Mouse (Mus musculus) kidney, embryonic 15.5 days (tissue): ENCODE measurements around the gene Gpr45. TPM values are rescaled to one million over a fixed set of nuclear protein-coding genes. Genes with fewer than 3 reads are reported as not detected.

Source experiments
- ATAC-seq: fragments of 200-750 bp; cut with Nextera tagmentation; replicated peaks from 2 replicates; pipeline ENCODE4 v1.8.0; 2017; ENCODE audit warnings: moderate TSS enrichment; ENCODE audit not compliant: low FRiP score
- H3K27ac ChIP-seq: fragments of 300-500 bp; sonication (generic); 2 replicates; pipeline ENCODE4 v1.5.1; 2015; ENCODE audit warnings: mild to moderate bottlenecking, inconsistent platforms
- H3K27me3 ChIP-seq: fragments of 300-500 bp; sonication (generic); 2 replicates; pipeline ENCODE4 v1.6.1; 2015; ENCODE audit warnings: inconsistent platforms
- H3K36me3 ChIP-seq: fragments of 300-500 bp; sonication (generic); 2 replicates; pipeline ENCODE4 v1.6.1; 2015; ENCODE audit warnings: inconsistent platforms
- H3K4me1 ChIP-seq: fragments of 300-500 bp; sonication (generic); 2 replicates; pipeline ENCODE4 v1.6.1; 2015; ENCODE audit warnings: inconsistent platforms
- H3K4me2 ChIP-seq: fragments of 300-500 bp; sonication (generic); 2 replicates; pipeline ENCODE4 v1.6.1; 2015; ENCODE audit warnings: moderate library complexity, mild to moderate bottlenecking, inconsistent platforms
- H3K4me3 ChIP-seq: fragments of 300-500 bp; sonication (generic); replicated peaks from 2 replicates; pipeline ENCODE4 v1.5.1; 2015; ENCODE audit warnings: mild to moderate bottlenecking, inconsistent platforms
- H3K9ac ChIP-seq: fragments of 300-500 bp; sonication (generic); 2 replicates; pipeline ENCODE4 v1.6.1; 2015; ENCODE audit warnings: mild to moderate bottlenecking, inconsistent platforms
- H3K9me3 ChIP-seq: fragments of 300-500 bp; sonication (generic); replicated peaks from 2 replicates; pipeline ENCODE4 v1.6.1; 2016; ENCODE audit warnings: inconsistent platforms
- WGBS: fragments of 180-500 bp; shearing (Covaris S2); methylation state at CpG from one replicate; pipeline ENCODE4 v1.1.7; 2015; ENCODE audit warnings: mixed read lengths; 5-methylcytosine and 5-hydroxymethylcytosine counted together
- microRNA-seq: library from miRNA; unstranded; fragments of <30 nt; microRNA quantifications from one replicate; pipeline ENCODE4, GENCODE M21; 2016
- polyA plus RNA-seq: library from polyadenylated mRNA; unstranded; fragments of >200 nt; fragmentation: Nextera tagmentation; extraction: Ambion mirVana; gene quantifications from 2 replicates; pipeline ENCODE4 v1.2.1, GENCODE M21; 2015

Gpr45 gene
- polyA plus RNA-seq, 1 experiment from 2014 or later = 13.1 TPM

DNA sequence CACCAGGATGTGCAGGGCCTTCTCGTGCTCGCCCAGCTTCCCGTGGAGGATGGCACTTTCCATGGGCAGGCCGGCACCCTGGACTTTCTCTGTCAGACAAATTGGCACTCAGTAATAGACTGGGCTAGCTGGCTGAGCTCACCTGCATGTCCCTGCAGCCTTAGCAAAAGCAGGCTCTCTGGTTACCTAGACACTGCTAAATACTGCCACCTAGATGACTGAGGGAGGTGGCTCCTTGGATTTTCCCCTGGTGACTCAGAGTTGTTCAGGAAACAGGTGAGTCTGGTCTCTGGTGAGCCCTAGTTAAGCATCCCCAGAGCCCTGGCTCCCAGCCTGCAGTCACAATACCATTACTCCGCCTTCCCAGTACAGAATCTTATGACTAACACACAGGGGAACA, 99.2 kb downstream of the Gpr45 start:
- no peak for ATAC-seq
- Histone ChIP-seq H3K9me3 (no peaks in the 10 kb centered on the region), H3K4me3 (no peak overlapping the region), H3K27ac (no peak overlapping the region), H3K4me1 (peaks cover under 1% of the 10 kb centered on the region; the same call in 1 of the 2 replicates), H3K27me3 (no peaks in the 10 kb centered on the region), H3K4me2 (no peak overlapping the region), H3K36me3 (peaks cover 78% of the 10 kb centered on the region), H3K9ac (no peak overlapping the region)
- 92% methylated on average over 5 of the region's 5 CpGs for WGBS

DNA sequence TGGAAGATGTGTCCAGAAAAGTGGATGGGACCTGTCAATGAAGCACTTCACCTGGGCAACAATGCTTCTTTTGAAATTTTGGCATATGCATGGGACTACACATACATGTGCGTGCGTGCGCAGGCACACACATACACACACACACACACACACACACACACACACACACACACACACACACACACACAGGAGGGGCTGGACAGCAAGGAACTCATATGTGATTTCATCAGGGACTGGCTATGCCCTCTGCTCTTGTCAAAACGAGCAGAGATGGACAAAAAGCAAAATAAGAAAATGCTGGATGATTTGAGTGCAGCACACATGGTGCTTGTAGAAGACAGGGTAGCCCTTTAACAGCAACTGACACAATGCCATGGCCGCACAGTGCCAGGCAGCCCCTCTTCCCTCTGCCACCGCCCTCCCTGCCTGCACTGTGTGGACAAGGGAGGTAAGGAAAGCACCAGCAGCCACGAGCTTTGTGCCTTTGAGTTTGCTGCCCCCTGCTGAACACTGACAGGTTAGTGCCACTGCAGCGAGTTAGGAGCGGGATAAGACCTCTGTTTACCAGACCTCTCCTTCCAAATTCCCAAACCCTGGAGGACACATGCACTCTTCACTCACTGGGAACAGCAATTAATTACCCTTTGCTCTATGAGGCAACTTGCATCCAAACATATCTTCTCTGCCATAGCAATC, 113.1 kb downstream of the Gpr45 start:
- peak; percentile 85 for ATAC-seq
- WGBS = 52% methylated on average over 9 of the region's 9 CpGs
- Histone ChIP-seq H3K36me3 (peaks cover 52% of the 10 kb centered on the region), H3K4me2 (no peak overlapping the region), H3K4me1 (no peaks in the 10 kb centered on the region), H3K9ac (no peak overlapping the region), H3K27me3 (no peaks in the 10 kb centered on the region), H3K9me3 (no peaks in the 10 kb centered on the region), H3K27ac (no peak overlapping the region), H3K4me3 (no peak overlapping the region)

DNA sequence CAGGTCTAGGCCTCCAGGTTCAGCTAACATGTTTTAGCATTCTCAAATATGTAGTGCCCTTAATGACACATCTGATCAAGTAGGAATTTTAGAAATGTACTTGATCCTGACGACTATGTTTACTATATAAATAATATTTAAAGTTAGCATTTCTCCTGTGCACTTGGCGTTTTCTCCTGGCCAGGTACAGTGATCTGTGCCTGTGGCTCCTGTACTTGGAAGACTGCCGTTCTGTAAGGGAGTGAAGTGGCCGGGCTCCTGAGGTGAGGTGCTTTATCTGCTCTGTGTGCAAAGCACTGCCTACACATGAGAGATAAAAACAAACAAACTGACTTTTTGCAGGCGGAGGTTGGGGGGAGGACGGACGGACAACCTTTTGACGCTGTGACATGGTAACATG, 113.9 kb downstream of the Gpr45 start:
- no peak for ATAC-seq
- 88% methylated on average over 8 of the region's 8 CpGs for WGBS
- Histone ChIP-seq H3K27ac (no peak overlapping the region), H3K4me2 (no peak overlapping the region), H3K36me3 (peaks cover 53% of the 10 kb centered on the region), H3K27me3 (no peaks in the 10 kb centered on the region), H3K9me3 (no peaks in the 10 kb centered on the region), H3K9ac (no peak overlapping the region), H3K4me1 (no peaks in the 10 kb centered on the region), H3K4me3 (no peak overlapping the region)

GRCm38 (mm10) chr1:43067551-43067950, 114.9 kb downstream of the Gpr45 start:
- Histone ChIP-seq H3K4me3 (no peak overlapping the region), H3K27ac (no peak overlapping the region), H3K4me1 (no peaks in the 10 kb centered on the region), H3K4me2 (no peak overlapping the region), H3K27me3 (no peaks in the 10 kb centered on the region), H3K9me3 (no peaks in the 10 kb centered on the region), H3K9ac (no peak overlapping the region), H3K36me3 (peaks cover 52% of the 10 kb centered on the region)
- ATAC-seq = peak; percentile 60; the same call in 1 of the 2 replicates
- 54% methylated on average over 7 of the region's 7 CpGs for WGBS

DNA sequence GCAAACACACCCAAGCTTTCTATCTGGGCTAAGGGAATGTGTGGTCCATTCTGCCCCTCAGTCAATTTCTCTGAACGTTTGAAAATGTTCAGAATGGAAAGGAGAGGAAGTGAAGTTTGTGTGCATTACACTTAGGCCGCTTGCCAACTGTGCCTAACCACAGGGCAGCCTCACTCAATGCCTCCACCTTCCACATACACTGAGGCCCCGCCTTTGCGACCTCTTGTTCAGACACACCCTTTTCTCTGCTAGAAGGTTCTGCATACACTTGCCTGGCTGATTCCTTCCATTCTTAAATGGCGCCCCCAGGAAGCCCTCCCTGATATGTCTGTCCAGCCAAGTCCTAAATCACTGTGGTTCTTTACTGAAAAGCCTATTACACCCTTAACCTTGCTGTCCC, 118.1 kb downstream of the Gpr45 start:
- H3K4me2 ChIP-seq = no peak overlapping the region
- no peak for ATAC-seq
- H3K9me3 ChIP-seq = no peaks in the 10 kb centered on the region
- H3K27me3 ChIP-seq = no peaks in the 10 kb centered on the region
- no peak overlapping the region for H3K9ac ChIP-seq
- no peak overlapping the region for H3K27ac ChIP-seq
- H3K4me3 ChIP-seq = no peak overlapping the region
- H3K36me3 ChIP-seq = peaks cover 53% of the 10 kb centered on the region
- no peaks in the 10 kb centered on the region for H3K4me1 ChIP-seq
- 77% methylated on average over 5 of the region's 5 CpGs for WGBS

DNA sequence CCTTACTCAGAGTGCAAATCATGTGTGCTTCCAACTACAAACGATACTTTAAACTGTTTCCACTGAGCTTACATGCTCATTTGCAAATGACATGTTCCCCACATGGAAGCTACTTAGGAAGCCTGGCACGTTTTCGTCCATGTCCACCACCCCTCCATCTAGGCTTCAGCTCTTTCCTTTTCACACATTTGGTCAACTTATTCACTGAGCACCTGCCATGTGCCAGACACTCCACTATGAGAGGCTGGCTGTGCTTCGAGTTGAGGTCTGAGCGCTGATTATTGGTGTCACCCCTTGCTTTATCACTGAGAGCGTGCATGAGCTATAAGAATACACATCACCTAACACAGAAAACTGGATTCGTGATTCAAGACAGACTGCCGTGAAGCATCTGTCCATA, 119.4 kb downstream of the Gpr45 start:
- no peaks in the 10 kb centered on the region for H3K27me3 ChIP-seq
- no peak overlapping the region for H3K9ac ChIP-seq
- no peak for ATAC-seq
- no peaks in the 10 kb centered on the region for H3K9me3 ChIP-seq
- H3K4me2 ChIP-seq = no peak overlapping the region
- whole genome bisulfite sequencing = 95% methylated on average over 8 of the region's 8 CpGs
- H3K36me3 ChIP-seq = peaks cover 51% of the 10 kb centered on the region
- no peaks in the 10 kb centered on the region for H3K4me1 ChIP-seq
- no peak overlapping the region for H3K4me3 ChIP-seq
- H3K27ac ChIP-seq = no peak overlapping the region

- H3K4me1 ChIP-seq = no peaks in the 10 kb centered on the region
- H3K27ac ChIP-seq = no peak overlapping the region
- H3K9me3 ChIP-seq = no peaks in the 10 kb centered on the region
- H3K27me3 ChIP-seq = no peaks in the 10 kb centered on the region
- peaks cover 45% of the 10 kb centered on the region for H3K36me3 ChIP-seq
- no peak for ATAC-seq
- 50% methylated on average over 1 of the region's 1 CpGs for WGBS
- no peak overlapping the region for H3K4me3 ChIP-seq
- no peak overlapping the region for H3K9ac ChIP-seq
- no peak overlapping the region for H3K4me2 ChIP-seq
These were observed 119.9 kb downstream of the Gpr45 start for GRCm38 (mm10) chr1:43072561-43072960.

DNA sequence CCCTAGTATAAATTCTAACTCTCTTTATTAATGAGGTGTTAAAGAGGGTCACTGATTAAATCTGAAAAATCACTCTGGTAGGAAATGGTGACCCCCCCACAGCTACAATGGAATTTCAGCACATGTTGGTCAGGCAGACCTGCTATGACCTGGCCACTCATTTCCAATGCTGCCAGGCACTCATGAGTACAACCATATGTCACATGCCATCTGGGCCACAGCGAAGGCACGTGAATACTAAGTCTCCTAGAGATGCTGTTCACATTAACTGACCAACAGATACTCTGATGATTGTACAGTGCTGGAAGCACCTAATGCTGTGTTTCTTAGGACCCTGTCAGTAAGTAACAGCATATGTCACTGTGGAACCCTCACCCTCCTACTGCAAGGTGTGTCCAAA, 122.1 kb downstream of the Gpr45 start:
- ATAC-seq = no peak
- peaks cover 38% of the 10 kb centered on the region for H3K36me3 ChIP-seq

DNA sequence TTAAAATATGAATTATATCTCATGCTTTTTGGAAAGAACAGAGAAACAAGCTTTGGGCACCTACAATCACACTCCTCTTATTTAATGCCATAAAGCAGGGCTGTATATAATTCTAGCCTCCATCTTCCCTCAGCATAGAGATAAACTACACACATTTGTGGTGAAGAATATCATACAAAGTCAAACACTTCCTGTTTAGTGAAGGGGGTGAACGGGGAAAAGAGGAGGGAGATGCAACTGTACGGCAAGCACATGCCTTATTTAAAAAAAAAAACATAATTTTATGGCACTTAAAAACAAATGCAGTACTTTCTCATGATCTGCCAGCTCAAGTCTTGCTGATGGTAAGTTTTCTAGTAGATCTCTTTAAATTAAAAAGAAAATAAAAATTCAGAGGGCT, 125.5 kb downstream of the Gpr45 start:
- no peaks in the 10 kb centered on the region for H3K27me3 ChIP-seq
- no peak overlapping the region for H3K9ac ChIP-seq
- H3K9me3 ChIP-seq = no peaks in the 10 kb centered on the region
- no peak for ATAC-seq
- peaks cover 20% of the 10 kb centered on the region for H3K36me3 ChIP-seq
- no peak overlapping the region for H3K4me2 ChIP-seq
- no peak overlapping the region for H3K27ac ChIP-seq
- WGBS = 76% methylated on average over 2 of the region's 2 CpGs
- H3K4me1 ChIP-seq = no peaks in the 10 kb centered on the region
- H3K4me3 ChIP-seq = no peak overlapping the region

More for the DNA sequence above, 122.1 kb downstream of the Gpr45 start:
- H3K4me2 ChIP-seq = no peak overlapping the region
- no peaks in the 10 kb centered on the region for H3K4me1 ChIP-seq
- no peaks in the 10 kb centered on the region for H3K27me3 ChIP-seq
- no peak overlapping the region for H3K4me3 ChIP-seq
- no peak overlapping the region for H3K27ac ChIP-seq
- H3K9me3 ChIP-seq = no peaks in the 10 kb centered on the region
- H3K9ac ChIP-seq = no peak overlapping the region
- 93% methylated on average over 2 of the region's 2 CpGs for WGBS

- Histone ChIP-seq H3K36me3 (peaks cover 9% of the 10 kb centered on the region; the same call in 1 of the 2 replicates), H3K9ac (no peak overlapping the region), H3K27me3 (no peaks in the 10 kb centered on the region), H3K4me2 (no peak overlapping the region), H3K4me3 (no peak overlapping the region), H3K9me3 (no peaks in the 10 kb centered on the region), H3K4me1 (0 out of 2 replicates have a peak, but pooled peaks cover 3% of the 10 kb centered on the region), H3K27ac (no peak overlapping the region)
- ATAC-seq = no peak
- WGBS = 88% methylated on average over 5 of the region's 5 CpGs
These were observed 130.3 kb downstream of the Gpr45 start for GRCm38 (mm10) chr1:43082946-43083345.

Small RNA genes within 50 kb of the gene (microRNA-seq; reads per million reads assigned to microRNA genes)
- gene Gm24001 = not detected

Other genes with a start within 250 kb of the Gpr45 start
- 56.3 and 58.8 TPM in 2 replicates for gene Mrps9, start 101.6 kb upstream of the Gpr45 start, polyA plus RNA-seq
- gene Tgfbrap1, start 145.8 kb downstream of the Gpr45 start, polyA plus RNA-seq = 11.0 and 11.5 TPM in 2 replicates
- 31.0 and 31.7 TPM in 2 replicates for gene AI597479, start 145.8 kb downstream of the Gpr45 start, polyA plus RNA-seq
- 90.7 and 92.4 TPM in 2 replicates for gene Fhl2, start 244.1 kb downstream of the Gpr45 start, polyA plus RNA-seq